Mouse (Mus musculus) E14TG2a.4 (cell line): ENCODE measurements around the gene Ccnk.

ENCODE experiments used
- CTCF ChIP-seq: conservative IDR thresholded peaks from 2 replicates; pipeline ENCODE4 v1.5.1; 2014; ENCODE audit warnings: low read length
- NANOG ChIP-seq: IDR thresholded peaks from 2 replicates; pipeline ENCODE4 v1.6.1; 2014; ENCODE audit warnings: borderline replicate concordance, low read length, mixed read lengths
- POU5F1 ChIP-seq: IDR thresholded peaks from 2 replicates; pipeline ENCODE4 v1.6.1; 2014; ENCODE audit warnings: low read length, borderline replicate concordance

- no peak for TF ChIP-seq CTCF
- no peak for TF ChIP-seq POU5F1
- TF ChIP-seq NANOG: no peak
Measured at GRCm38 (mm10) chr12:108145198-108145597, 34.2 kb upstream of the Ccnk start.
